Mouse (Mus musculus) urinary bladder, adult 2 months (tissue): ENCODE data around the gene March6. TPM values are rescaled to one million over a fixed set of nuclear protein-coding genes. Genes with fewer than 3 reads are reported as not detected.

Source experiments
- DNase-seq: peaks from one replicate; pipeline ENCODE4 v3.0.0; 2022; ENCODE audit warnings: low spot score
- polyA plus RNA-seq: library from polyadenylated mRNA; depleted of rRNA; stranded (reverse); fragments of >200 nt; gene quantifications from 2 replicates; pipeline ENCODE4 v1.2.3, GENCODE M21; 2012

Gene March6
- polyA plus RNA-seq, 1 experiment = 29.9 TPM

- no peak for DNase-seq
These were observed 11.4 kb upstream of the March6 start for GRCm38 (mm10) chr15:31542013-31542958.

DNA sequence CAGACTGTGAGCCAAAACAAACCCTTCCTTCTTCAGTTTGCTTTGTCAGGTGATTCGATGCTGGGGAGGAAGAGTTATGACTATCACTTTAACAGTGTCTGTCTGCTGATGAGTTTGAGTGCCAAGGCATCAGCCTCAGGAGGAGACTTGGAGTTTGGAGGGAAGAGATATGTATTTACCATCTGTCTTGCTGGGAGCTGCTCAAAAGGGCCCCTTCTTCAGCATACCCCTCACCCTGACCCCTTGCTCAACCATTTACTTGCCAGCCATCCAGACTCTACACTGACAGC, 9.6 kb upstream of the March6 start:
- DNase-seq = no peak

- no peak for DNase-seq
These were observed 9.0 kb upstream of the March6 start for GRCm38 (mm10) chr15:31539643-31540512.

DNA sequence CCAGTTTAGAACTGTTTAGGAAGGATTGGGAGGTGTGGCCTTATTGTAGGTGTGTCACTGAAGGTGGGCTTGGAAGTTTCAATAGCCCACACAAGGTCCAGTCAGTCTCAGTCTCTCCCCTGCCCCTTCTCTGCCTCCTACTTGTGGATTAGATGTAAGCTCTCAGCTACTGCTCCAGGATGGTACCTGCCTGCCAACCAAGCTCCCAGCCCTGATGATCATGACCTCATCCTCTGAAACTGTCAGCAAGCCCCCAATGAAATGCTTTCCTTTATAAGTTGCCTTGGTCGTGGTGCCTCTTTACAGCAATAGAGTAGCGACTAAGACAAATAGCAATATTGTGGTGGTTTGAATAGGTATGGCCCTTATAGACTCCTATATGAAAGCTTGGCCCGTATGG, 7.5 kb upstream of the March6 start:
- DNase-seq = no peak

DNA sequence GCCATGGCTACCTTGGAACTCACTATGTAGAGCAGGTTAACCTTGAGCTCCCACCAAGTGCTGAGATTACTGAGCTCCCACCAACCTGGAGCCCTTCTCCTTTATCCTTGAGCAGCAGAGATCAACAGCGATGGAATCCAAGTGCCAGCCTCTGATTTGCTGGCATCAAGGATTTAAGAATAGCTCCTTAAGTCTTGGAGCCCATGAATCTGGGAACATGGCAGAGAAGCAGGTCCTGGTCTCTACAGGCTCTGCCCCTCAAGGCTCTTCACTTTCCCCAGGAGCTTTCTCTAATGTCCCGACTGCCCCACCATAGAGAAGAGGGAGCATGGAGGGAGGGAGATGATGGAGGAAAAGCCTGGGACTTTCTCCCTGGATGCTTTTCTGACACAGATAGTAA, 6.9 kb upstream of the March6 start:
- no peak for DNase-seq

DNA sequence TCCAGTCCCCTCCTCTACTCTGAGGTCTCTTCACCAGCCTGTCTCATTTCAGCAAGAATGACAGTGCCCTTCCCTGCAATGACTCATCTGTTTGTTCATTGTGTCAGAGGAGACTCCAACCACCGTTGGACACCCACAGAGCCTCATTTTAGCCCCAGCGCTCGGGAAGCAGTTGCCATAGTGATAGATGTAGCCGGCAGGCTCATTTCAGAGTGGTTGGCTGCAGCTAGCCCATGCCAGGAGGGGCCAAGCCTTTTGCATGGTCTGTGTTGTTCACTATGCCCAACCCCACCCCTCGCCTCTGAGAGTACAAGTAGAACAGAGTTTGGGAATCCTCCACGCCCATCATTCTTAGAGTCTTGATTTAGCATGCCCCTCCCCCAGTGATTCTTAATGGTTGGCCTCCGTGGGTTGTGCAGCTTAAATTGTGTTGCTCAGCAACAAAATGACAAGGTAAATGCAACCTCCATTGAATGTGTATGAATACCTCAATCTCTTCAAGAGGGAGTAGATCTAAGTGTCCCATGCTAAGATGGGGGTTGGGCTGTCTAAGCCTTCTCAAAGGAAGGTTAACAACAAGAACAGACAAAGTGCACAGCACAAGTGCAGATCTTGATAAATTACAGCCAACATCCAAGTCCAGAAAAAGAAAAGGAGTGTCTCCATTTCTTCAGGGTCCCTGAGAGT, 5.3 kb upstream of the March6 start:
- DNase-seq = no peak

DNA sequence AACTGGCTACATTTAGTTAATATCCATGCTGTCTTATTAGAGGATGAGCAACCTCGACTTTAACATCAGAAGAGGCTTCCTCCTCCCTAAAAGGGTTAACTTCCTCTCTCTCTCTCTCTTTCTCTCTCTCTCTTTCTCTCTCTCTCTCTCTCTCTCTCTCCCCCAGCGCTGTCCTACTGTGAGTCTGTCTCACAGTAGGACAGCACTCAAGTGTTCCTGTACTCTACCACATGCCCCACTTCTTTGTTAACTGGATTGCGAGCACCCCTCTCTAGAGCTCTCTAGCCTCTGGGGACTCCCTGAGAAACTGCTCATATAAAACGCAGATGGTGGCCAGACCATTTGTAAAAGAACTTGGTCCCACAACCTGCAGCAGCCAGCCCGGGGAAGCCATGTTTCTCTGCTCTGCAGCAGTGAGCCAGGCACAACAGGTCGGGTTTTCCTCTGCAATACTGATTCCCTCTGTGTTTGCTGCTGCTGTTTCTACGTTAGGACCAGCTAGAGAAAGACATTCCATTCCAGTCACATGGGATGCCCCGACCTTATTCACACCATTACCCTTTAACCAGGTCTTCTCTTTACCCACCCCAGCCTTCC, 4.5 kb upstream of the March6 start:
- DNase-seq = no peak

DNA sequence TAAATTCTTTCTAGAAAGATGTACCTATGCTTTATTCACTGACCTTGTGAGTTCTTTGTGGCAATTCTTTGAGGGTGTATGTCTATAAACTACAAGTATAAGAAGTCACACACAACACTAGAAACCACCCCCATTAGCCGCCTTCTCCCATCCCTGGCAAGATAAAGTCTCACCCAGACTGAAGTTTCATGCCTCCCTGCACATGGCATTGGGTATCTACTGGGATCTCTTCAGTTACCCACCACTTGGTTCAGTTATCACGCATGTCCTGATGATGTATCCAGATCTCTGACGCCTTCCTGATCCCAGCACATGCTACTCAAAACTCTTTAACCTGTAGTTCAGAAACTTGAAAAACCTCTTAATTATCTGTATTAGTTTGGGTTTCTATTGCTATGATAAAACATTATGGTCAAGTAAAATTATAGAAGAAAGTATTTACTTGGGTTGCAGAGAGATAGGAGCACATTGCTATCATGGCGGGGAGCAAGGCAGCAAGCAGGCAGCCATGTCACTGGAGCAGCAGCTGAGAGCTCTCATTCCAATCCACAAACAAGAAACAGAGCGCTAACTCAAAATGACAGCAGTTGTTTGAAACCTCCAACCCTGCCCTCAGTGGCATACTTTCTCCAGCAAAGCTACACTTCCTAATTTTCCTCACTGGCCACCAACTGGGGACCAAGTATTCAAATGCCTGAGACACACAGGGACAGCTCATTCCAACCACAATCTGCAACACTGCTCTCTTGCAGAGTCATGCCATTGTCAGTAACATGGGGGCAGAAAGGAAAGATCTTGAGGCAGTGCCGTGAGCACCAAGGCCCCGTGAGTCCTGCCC, 3.8 kb upstream of the March6 start:
- no peak for DNase-seq

GRCm38 (mm10) chr15:31533529-31533928, 2.7 kb upstream of the March6 start:
- DNase-seq = no peak

- no peak for DNase-seq
These were observed 1.6 kb upstream of the March6 start for GRCm38 (mm10) chr15:31532331-31533021.

DNA sequence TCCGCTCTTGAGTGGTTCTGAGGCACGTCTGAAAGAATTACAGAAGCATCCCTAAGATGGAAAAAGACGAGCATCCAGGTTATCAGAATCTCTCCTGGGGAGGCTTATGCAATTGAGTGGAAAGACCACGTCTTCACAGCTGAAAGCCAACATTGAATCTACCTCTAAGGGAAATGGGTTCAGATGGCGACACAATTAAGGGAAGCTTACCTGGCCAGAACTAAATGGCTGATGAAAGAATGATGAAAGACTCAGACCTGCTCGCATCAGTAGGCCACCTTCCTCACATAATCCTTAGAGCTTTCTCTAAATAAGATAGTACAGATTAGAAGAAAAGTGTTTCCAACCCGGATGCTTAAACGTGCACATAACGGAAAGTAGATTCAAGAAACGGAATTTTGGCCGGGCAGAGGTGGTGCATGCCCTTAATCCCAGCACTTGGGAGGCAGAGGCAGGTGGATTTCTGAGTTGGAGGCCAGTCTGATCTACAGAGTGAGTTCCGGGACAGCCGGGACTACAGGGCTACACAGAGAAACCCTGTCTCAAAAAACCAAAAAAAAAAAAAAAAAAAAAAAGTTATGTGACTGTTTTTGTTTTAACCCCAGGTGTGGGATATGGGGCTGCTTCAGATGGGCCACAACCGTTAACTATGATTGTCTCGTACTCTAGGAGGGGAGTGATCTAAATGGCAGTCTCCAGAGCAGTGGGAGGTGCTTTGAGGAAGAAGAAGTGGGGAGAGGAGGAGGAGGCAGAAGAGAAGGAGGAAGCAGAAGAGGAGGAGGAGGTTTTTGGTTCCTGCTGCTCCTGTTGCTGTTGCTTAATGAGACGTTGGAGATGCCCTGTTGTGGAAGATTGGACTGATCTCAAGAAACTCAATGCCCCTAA, 835 bp upstream of the March6 start:
- no peak for DNase-seq

DNA sequence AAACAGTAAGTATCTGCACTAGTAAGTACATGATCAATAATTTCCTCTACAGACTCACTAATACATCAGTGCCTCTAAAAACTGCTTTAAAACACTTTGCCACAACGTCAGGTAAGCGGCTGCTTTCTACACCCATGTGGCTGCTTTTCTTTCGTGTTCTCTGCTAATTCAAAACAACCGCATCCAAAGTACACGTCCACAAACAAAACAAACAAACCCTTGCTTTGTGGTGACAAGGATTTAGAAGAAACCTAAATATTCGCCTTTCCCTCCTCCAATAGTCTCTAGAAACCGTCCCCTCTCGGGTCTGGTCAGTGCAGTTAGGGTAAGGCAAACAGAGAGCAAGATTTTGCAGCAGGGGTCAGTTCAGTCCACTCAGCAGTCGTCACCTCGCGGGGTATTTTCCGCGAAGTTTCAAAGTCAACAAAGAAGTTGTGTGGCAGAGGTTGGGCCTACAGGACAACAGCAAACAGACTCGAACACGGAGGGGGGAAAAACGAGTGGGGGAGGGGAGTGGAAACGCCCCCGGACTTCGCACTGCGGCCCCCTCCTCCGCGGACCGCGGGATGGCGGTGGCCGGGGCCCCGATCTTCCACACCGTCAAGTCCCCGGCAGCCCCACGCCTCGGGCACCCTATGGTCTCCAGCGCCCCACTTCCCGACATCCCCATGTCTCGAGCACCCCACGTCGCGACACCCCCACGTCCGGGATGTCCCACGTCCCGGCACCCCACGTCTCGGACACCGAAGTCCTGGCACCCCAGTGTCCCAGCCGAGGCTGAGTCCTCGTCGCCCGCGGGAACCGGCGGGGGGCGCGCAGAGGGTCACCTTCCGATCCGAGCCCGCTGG, 818 bp downstream of the March6 start:
- peak; percentile 44 for DNase-seq

DNA sequence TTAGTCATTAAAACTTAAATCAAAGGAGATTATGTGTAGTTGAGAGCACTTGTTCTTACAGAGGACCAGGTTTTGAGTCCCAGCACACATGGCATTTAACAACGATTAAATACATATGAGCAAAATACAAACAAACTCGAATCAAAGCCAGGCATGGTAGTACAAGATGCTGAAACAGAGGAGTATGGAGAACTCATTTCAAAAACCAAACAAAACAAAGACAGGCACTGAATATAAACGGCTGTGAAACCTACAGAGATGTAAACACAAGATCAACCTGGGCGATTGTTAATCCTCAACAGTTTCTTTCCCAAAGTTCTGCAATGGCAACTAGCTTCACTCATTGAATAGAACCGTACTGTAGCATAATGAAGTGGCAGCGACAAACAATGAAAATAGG, 1.8 kb downstream of the March6 start:
- no peak for DNase-seq

DNA sequence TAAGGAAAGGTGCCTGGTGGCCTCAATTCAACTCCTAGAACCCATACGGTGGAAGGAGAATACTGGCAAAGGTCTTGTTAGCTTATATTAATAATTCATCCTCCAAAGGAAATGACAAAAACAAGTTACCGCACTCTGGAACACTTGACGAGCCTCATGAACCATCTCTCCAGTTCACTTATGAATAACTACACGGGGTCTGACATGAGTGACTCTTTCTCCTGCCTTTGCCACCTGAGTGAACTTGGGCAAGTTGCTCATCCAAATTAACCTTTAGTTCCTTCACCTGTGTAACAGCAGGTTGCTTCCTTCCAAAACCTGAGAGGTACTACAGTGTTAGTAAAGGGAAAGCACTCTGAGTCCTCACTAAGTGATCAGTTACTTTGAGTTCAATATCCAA, 2.4 kb downstream of the March6 start:
- no peak for DNase-seq

- no peak for DNase-seq
These were observed 4.4 kb downstream of the March6 start for GRCm38 (mm10) chr15:31526463-31526862.

DNA sequence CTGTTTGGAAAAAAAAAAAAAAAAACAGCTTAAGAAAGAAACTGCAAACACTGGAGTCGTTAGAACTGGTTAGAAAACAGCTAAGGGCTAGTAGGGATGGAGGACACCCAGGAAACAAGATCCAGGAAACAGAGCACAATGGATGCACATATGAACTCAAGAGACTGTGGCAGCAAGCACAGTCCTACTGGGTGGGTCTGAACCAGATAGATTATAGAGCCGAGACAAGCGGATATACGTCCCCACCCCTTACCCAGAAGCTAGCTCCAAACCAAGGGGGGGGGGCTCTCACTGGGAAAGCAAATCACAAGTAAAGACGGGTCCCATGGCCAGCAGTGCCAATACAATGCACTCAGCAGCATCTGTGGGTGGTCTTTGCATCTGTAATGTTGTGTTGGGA, 11.9 kb downstream of the March6 start:
- DNase-seq = no peak

DNA sequence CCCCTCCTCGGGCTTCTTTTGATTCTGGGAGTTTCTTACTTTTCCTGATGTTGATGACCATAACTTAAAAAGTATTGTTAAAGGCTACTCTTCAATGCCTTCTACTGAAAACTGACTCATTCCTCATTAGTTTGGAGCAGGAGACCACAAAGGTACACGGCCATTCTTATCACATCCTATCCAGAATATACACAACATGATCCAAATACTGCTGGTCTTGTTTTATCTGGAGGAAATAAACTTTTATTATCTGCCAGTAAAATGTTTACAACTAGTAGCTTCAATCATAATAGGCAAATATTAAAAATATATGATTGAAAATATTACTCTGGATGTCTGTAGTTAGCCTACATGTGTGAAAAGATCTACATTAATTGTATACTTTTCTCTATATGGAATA, 12.5 kb downstream of the March6 start:
- no peak for DNase-seq

DNA sequence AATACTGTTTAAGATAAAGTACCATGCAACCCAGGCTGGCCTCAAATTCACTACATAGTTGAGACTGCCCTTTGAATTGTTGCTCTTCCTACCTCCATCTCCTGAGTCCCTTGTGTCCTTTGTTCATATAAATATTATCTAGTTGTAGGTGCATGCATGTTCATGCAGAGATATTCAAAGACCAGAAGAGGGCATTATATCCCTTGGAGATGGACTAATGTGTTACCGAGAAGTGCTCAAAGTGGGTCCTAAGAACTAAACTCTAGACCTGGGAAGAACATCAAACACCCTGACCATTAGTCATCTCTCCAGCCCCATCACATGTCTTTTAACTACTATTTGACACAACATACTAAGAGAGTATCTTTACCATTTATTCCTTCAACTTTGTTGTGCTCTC, 13.7 kb downstream of the March6 start:
- DNase-seq = no peak

DNA sequence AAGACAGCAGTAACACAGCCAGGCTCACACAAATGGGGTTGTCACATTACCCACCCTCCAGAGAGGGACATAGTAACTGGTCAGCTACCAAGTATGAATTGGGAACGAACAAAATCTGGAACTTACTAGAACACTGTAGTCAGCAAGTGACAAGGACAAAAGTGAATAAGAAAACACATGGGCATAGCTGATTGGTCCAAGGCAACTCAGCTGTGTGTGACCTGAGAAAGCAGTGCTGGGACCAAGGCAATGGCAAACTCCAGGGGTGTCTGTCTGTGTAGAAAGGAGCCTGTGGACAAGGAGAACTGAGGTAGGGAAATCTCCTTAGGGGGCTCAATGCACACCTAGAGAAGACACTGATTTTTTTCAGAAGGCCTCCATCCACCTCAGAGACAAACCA, 19.1 kb downstream of the March6 start:
- no peak for DNase-seq
